Mouse (Mus musculus): ENCODE results near the gene Psap.

The Psap gene

GRCm38 (mm10) chr10:60290026-60290738 is 12.8 kb downstream of the Psap start:
- DNase-seq: no peak

- DNase-seq: no peak
Measured at GRCm38 (mm10) chr10:60290739-60291110, 13.3 kb downstream of the Psap start.

- no peak for DNase-seq
Measured at GRCm38 (mm10) chr10:60292209-60292608, 14.8 kb downstream of the Psap start.

GRCm38 (mm10) chr10:60294621-60295020 is 17.2 kb downstream of the Psap start:
- DNase-seq: no peak

- DNase-seq: no peak
Measured at GRCm38 (mm10) chr10:60295356-60295755, 17.9 kb downstream of the Psap start.

GRCm38 (mm10) chr10:60296027-60296426 is 18.6 kb downstream of the Psap start:
- peak; percentile 62 to 87 for DNase-seq

- DNase-seq: no peak
Measured at GRCm38 (mm10) chr10:60299636-60300035, 22.2 kb downstream of the Psap start.

- no peak for DNase-seq
Measured at GRCm38 (mm10) chr10:60303419-60303818, 26.0 kb downstream of the Psap start.

- DNase-seq: peak; percentile 60 to 82
Measured at GRCm38 (mm10) chr10:60304854-60305628, 27.6 kb downstream of the Psap start.

- DNase-seq: no peak
Measured at GRCm38 (mm10) chr10:60310629-60311028, 33.2 kb downstream of the Psap start.

GRCm38 (mm10) chr10:60313606-60314005 is 36.2 kb downstream of the Psap start:
- DNase-seq: no peak

GRCm38 (mm10) chr10:60316166-60316565 is 38.7 kb downstream of the Psap start:
- peak in 1 of 2 experiments; percentile 15 for DNase-seq

GRCm38 (mm10) chr10:60328963-60329650 is 51.7 kb downstream of the Psap start:
- peak; percentile 54 to 79 for DNase-seq

GRCm38 (mm10) chr10:60334583-60334982 is 57.2 kb downstream of the Psap start:
- no peak for DNase-seq

GRCm38 (mm10) chr10:60335021-60335420 is 57.6 kb downstream of the Psap start:
- DNase-seq: no peak

- DNase-seq: no peak
Measured at GRCm38 (mm10) chr10:60341528-60341927, 64.1 kb downstream of the Psap start.

GRCm38 (mm10) chr10:60344111-60344510 is 66.7 kb downstream of the Psap start:
- peak; percentile 37 to 63 for DNase-seq

- no peak for DNase-seq
Measured at GRCm38 (mm10) chr10:60346056-60346455, 68.6 kb downstream of the Psap start.

GRCm38 (mm10) chr10:60346701-60347405 is 69.4 kb downstream of the Psap start, which contains the start of gene Vsir:
Gene Vsir, plus strand, starts transcription at chr10:60346851.
- peak; percentile 92 to 94 for DNase-seq

GRCm38 (mm10) chr10:60347768-60348610 is 70.6 kb downstream of the Psap start:
- no peak for DNase-seq

GRCm38 (mm10) chr10:60349056-60349455 is 71.6 kb downstream of the Psap start:
- peak; percentile 81 to 86 for DNase-seq

- no peak for DNase-seq
Measured at GRCm38 (mm10) chr10:60349644-60350043, 72.2 kb downstream of the Psap start.
